Mouse (Mus musculus) forebrain, embryonic 11.5 days (tissue): Measurements from ENCODE around the gene Rassf1. TPM values are rescaled to one million over a fixed set of nuclear protein-coding genes. Genes with fewer than 3 reads are reported as not detected.

Experiments
- ATAC-seq: fragments of 200-750 bp; cut with Nextera tagmentation; replicated peaks from 2 replicates; pipeline ENCODE4 v1.8.0; 2017; ENCODE audit warnings: moderate TSS enrichment; ENCODE audit not compliant: low FRiP score
- DNase-seq: peaks from one replicate; pipeline ENCODE4 v3.0.0-alpha.2; 2017; ENCODE audit warnings: low spot score
- H3K27ac ChIP-seq: fragments of 300-500 bp; sonication (generic); 2 replicates; pipeline ENCODE4 v1.5.1; 2014; ENCODE audit warnings: low read depth, low read length
- H3K27me3 ChIP-seq: fragments of 300-500 bp; sonication (generic); 2 replicates; pipeline ENCODE4 v1.6.1; 2014; ENCODE audit warnings: mild to moderate bottlenecking, low read length, mixed read lengths; ENCODE audit not compliant: control insufficient read depth, insufficient read depth
- H3K36me3 ChIP-seq: fragments of 300-500 bp; sonication (generic); 2 replicates; pipeline ENCODE4 v1.6.1; 2014; ENCODE audit warnings: mild to moderate bottlenecking, low read length, moderate library complexity, mixed read lengths; ENCODE audit not compliant: control insufficient read depth, insufficient read depth
- H3K4me1 ChIP-seq: fragments of 300-500 bp; sonication (generic); replicated peaks from 2 replicates; pipeline ENCODE4 v1.6.1; 2014; ENCODE audit warnings: low read length, mixed read lengths; ENCODE audit not compliant: control insufficient read depth, insufficient read depth
- H3K4me2 ChIP-seq: fragments of 300-500 bp; sonication (generic); 2 replicates; pipeline ENCODE4 v1.6.1; 2014; ENCODE audit warnings: low read depth, mild to moderate bottlenecking, low read length, moderate library complexity, mixed read lengths; ENCODE audit not compliant: severe bottlenecking
- H3K4me3 ChIP-seq: fragments of 300-500 bp; sonication (generic); 2 replicates; pipeline ENCODE4 v1.5.1; 2014; ENCODE audit warnings: low read depth, low read length
- H3K9ac ChIP-seq: fragments of 300-500 bp; sonication (generic); 2 replicates; pipeline ENCODE4 v1.6.1; 2014; ENCODE audit warnings: low read length
- H3K9me3 ChIP-seq: fragments of 300-500 bp; sonication (generic); 2 replicates; pipeline ENCODE4 v1.6.1; 2016; ENCODE audit warnings: low read length, mixed read lengths; ENCODE audit not compliant: control insufficient read depth
- WGBS: fragments of 180-500 bp; shearing (Covaris S2); extraction: QIAGEN DNeasy Blood & Tissue Kit; methylation state at CpG from one replicate; pipeline ENCODE4 v1.1.7; 2014; 5-methylcytosine and 5-hydroxymethylcytosine counted together
- polyA plus RNA-seq: library from polyadenylated mRNA; unstranded; fragments of >200 nt; fragmentation: Nextera tagmentation; extraction: Ambion mirVana; gene quantifications from 2 replicates; pipeline ENCODE4 v1.2.1, GENCODE M21; 2014

Rassf1 gene
- polyA plus RNA-seq, 1 experiment from 2014 or later = 48.2 TPM

- Histone ChIP-seq H3K27me3 (no peaks in the 10 kb centered on the region), H3K9ac (no peak overlapping the region), H3K27ac (no peak overlapping the region), H3K4me2 (no peak overlapping the region), H3K4me3 (no peak overlapping the region), H3K36me3 (no peaks in the 10 kb centered on the region), H3K9me3 (no peaks in the 10 kb centered on the region), H3K4me1 (peaks cover 6% of the 10 kb centered on the region)
- 87% methylated on average over 5 of the region's 5 CpGs for WGBS
- ATAC-seq (no peak), DNase-seq (no peak)
Measured at GRCm38 (mm10) chr9:107598385-107598784, 47.0 kb downstream of the Rassf1 start.

- WGBS = 89% methylated on average over 9 of the region's 9 CpGs
- no peaks in the 10 kb centered on the region for H3K27me3 ChIP-seq
- no peaks in the 10 kb centered on the region for H3K36me3 ChIP-seq
- no peak overlapping the region for H3K4me2 ChIP-seq
- peaks cover 7% of the 10 kb centered on the region for H3K4me1 ChIP-seq
- ATAC-seq = no peak
- H3K9me3 ChIP-seq = no peaks in the 10 kb centered on the region
- no peak overlapping the region for H3K4me3 ChIP-seq
- no peak overlapping the region for H3K27ac ChIP-seq
- H3K9ac ChIP-seq = no peak overlapping the region
- DNase-seq = no peak
Measured at GRCm38 (mm10) chr9:107599433-107599832, 48.1 kb downstream of the Rassf1 start.

- Histone ChIP-seq H3K4me1 (peaks cover 11% of the 10 kb centered on the region), H3K9ac (no peak overlapping the region; the same call in 1 of the 2 replicates), H3K4me2 (no peak overlapping the region), H3K27me3 (no peaks in the 10 kb centered on the region), H3K36me3 (no peaks in the 10 kb centered on the region), H3K4me3 (no peak overlapping the region), H3K9me3 (no peaks in the 10 kb centered on the region), H3K27ac (no peak overlapping the region)
- ATAC-seq (no peak), DNase-seq (no peak)
- 75% methylated on average over 14 of the region's 14 CpGs for WGBS
Measured at GRCm38 (mm10) chr9:107599842-107600241, 48.5 kb downstream of the Rassf1 start.

- Histone ChIP-seq H3K27ac (no peak overlapping the region), H3K4me2 (no peak overlapping the region), H3K9ac (no peak overlapping the region), H3K36me3 (no peaks in the 10 kb centered on the region), H3K27me3 (no peaks in the 10 kb centered on the region), H3K4me3 (no peak overlapping the region), H3K4me1 (peaks cover 16% of the 10 kb centered on the region), H3K9me3 (no peaks in the 10 kb centered on the region)
- DNase-seq (no peak), ATAC-seq (no peak)
- WGBS = 81% methylated on average over 12 of the region's 12 CpGs
Measured at GRCm38 (mm10) chr9:107600745-107601144, 49.4 kb downstream of the Rassf1 start.

- no peak for ATAC-seq
- no peak overlapping the region for H3K9ac ChIP-seq
- WGBS = 88% methylated on average over 11 of the region's 11 CpGs
- no peaks in the 10 kb centered on the region for H3K9me3 ChIP-seq
- no peak overlapping the region for H3K4me3 ChIP-seq
- peaks cover 16% of the 10 kb centered on the region for H3K4me1 ChIP-seq
- H3K36me3 ChIP-seq = no peaks in the 10 kb centered on the region
- H3K27ac ChIP-seq = no peak overlapping the region
- H3K4me2 ChIP-seq = no peak overlapping the region
- DNase-seq = no peak
- H3K27me3 ChIP-seq = no peaks in the 10 kb centered on the region
Measured at GRCm38 (mm10) chr9:107601275-107601674, 49.9 kb downstream of the Rassf1 start.

GRCm38 (mm10) chr9:107602068-107602648 is 50.8 kb downstream of the Rassf1 start:
- Histone ChIP-seq H3K27me3 (no peaks in the 10 kb centered on the region), H3K9ac (peak overlapping the region; percentile 35), H3K4me3 (no peak overlapping the region), H3K27ac (no peak overlapping the region), H3K36me3 (no peaks in the 10 kb centered on the region), H3K9me3 (no peaks in the 10 kb centered on the region), H3K4me2 (no peak overlapping the region), H3K4me1 (peaks cover 23% of the 10 kb centered on the region)
- 12% methylated on average over 10 of the region's 10 CpGs for WGBS
- DNase-seq = peak; percentile 95
- ATAC-seq = peak; percentile 67

GRCm38 (mm10) chr9:107603251-107603650 is 51.9 kb downstream of the Rassf1 start:
- H3K27ac ChIP-seq = no peak overlapping the region
- H3K36me3 ChIP-seq = no peaks in the 10 kb centered on the region
- no peak overlapping the region for H3K4me2 ChIP-seq
- no peak overlapping the region for H3K4me3 ChIP-seq
- H3K27me3 ChIP-seq = no peaks in the 10 kb centered on the region
- ATAC-seq (no peak), DNase-seq (no peak)
- H3K4me1 ChIP-seq = peaks cover 28% of the 10 kb centered on the region
- 79% methylated on average over 6 of the region's 6 CpGs for WGBS
- no peaks in the 10 kb centered on the region for H3K9me3 ChIP-seq
- no peak overlapping the region for H3K9ac ChIP-seq

GRCm38 (mm10) chr9:107605041-107605661 is 53.8 kb downstream of the Rassf1 start:
- ATAC-seq = no peak
- H3K9me3 ChIP-seq = no peaks in the 10 kb centered on the region
- peak overlapping the region; percentile 45 for H3K9ac ChIP-seq
- 38% methylated on average over 23 of the region's 23 CpGs for WGBS
- no peak overlapping the region for H3K27ac ChIP-seq
- no peak overlapping the region for H3K4me3 ChIP-seq
- peaks cover 39% of the 10 kb centered on the region for H3K4me1 ChIP-seq
- DNase-seq = no peak
- H3K4me2 ChIP-seq = no peak overlapping the region
- H3K27me3 ChIP-seq = no peaks in the 10 kb centered on the region
- H3K36me3 ChIP-seq = no peaks in the 10 kb centered on the region

- no peaks in the 10 kb centered on the region for H3K9me3 ChIP-seq
- 17% methylated on average over 9 of the region's 9 CpGs for WGBS
- peak overlapping the region; percentile 27 for H3K9ac ChIP-seq
- DNase-seq (no peak), ATAC-seq (no peak)
- no peaks in the 10 kb centered on the region for H3K36me3 ChIP-seq
- H3K4me2 ChIP-seq = no peak overlapping the region
- no peak overlapping the region for H3K27ac ChIP-seq
- H3K27me3 ChIP-seq = no peaks in the 10 kb centered on the region
- no peak overlapping the region for H3K4me3 ChIP-seq
- H3K4me1 ChIP-seq = peaks cover 43% of the 10 kb centered on the region
Measured at GRCm38 (mm10) chr9:107606591-107606990, 55.2 kb downstream of the Rassf1 start.
